Mouse (Mus musculus): ENCODE measurements around the gene Psmd3.
"Not testable (repeated sequence)": the region's sequence is repeated elsewhere in the genome, so short reads cannot be mapped to it uniquely, and the experiment has no call there.

Gene Psmd3

DNA sequence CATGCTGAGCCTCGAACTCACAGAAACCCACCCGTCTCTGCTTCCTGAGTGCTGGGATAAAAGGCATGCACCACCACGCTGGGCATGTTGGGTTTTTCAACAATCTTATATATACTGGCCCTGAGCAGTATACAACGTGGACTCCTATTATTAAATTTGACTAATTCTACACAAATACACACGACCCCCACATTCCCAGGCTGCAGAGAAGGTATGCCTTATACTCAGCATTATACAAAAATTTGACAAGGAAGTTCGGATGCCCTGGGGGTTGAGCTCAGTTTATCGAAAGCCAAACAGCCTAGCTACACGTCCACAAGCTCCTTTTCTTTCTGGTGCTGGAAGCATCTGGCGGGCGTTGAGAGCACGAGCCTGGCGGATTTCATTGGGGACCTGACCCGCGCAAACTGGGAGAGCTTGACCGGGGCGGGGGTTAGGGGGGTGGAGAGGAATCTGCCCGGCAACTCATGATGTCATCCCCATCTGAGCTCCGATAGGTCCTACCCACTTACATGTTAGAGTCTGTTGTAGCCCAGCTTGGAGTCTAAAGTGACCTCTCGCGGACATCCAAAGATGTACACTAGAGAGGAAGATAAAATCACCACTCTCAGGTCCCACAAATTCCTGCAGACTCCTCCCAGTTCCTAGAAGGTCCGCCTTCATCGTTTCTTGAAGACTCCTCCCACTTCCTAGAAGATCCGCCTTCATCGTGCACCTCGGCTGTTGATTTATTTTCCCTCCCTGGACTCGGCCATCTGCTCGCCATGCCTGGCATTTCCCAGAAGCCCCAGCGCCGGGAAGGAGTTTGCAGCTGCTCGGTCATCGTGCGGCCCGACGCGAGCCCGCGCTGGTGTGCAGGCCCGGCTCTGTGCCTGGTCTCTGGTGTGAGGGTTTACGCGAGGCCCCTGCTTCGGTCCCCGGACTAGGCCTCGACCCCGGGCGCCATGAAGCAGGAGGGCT, at the start of gene Psmd3:
TSS of gene Psmd3 (plus strand) at position 769 of the 960 bp plus-strand sequence.
- peak; percentile 99 for DNase-seq (ENCODE audit: low spot score)

DNA sequence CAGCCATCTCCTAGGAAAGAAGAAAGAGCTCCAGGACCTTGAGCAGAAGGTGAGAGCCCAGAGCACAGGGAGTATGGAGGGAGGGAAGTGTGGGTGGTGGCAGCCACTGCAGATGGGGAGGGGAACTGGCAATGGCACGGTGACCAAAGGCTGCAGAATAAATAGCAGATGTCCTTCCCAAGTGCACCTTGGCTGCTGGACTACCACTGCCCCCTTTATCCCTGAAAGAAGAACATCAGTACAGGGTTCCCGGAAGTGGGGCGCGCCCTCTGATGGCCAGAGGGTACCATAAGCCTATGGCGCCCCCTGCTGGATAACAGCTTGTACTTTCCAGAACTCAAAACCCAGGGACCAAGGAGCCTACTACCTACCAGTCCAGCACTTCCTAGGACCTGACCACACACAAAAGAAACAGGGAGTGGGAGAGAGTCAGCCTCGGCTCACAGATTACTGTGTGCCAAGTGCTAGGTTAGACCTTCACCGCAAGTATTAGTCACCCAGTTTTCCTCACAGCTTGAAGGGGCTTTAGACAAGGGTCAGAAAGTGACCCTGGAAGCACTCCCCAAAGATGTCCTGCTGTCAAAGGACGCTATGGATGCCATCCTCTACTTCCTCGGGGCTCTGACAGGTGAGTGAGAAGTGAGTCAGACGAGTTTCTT, 46.9 kb upstream of the Psmd3 start:
- not testable (repeated sequence) for DNase-seq (ENCODE audit: low spot score)

DNA sequence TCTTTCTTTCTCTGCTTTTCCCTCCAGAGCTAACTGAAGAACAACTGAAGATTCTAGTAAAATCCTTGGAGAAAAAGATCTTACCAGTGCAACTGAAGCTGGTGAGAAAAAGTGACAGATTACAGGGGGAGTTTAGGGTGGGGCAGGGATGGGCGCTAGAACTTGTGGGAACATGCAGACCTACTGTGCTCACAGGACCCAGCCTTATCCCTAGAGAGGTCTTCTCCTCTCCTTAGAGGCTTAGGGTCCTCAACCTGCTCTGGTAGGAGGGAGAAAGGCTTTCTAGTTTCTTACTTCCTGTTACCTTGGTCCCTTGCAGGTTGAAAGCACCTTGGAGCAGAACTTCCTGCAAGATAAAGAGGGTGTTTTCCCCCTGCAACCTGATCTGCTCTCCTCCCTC, 44.9 kb upstream of the Psmd3 start:
- no peak for DNase-seq (ENCODE audit: low spot score)

DNA sequence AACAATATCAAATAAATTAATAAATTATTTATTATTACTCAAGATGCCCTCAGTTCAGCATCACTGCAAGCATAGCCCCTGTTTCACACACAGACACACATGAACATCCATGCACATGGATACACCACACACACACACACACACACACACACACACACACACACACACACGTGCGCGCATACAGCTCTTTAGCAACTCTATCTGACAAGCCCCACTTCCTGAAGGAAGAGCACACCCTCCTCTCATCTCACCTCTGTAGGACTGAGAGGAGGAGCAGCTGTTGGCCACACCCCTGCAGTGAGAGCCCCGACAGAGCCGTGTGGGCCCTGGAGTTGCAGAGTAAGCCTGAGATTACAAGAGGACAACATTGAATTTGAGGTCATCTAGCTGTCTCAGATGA, 42.3 kb upstream of the Psmd3 start:
- DNase-seq (ENCODE audit: low spot score), result no peak

DNA sequence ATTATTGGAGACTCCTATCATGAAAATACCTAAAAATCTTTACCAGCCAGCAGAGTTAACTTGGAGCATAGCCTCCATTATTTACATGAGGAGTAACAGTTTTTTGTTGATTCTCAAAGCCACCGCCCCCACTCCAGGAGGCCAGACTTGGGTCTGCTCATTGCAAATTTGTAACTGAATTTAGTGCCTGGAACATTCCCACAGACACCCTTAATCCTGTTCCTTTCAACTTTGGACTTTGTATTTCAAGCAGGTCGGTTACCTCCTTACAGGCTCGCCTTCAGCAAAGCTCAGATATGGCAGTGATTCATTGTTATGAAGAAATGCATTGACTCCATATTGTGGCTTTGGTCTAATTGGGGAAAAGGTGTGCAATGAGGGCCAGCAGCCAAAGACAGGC, 37.6 kb upstream of the Psmd3 start:
- no peak for DNase-seq (ENCODE audit: low spot score)

DNA sequence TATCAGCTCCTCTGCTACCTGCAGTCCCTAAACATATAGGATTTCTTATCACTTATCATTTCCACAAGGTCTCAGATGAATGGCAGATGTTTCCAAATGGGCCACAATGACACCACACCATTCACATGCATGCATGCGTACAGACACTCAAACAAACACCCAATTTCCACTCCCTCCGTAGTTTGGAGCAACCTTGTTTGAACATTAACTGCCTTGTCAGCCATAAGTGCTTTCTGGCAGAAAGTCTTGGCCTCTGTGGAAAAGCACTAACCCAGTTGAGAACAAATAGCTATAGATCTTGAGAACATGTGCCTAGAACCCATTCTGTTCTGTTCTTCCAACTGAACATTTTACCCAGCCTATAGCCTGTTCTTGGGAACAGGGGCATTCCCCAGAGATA, 36.4 kb upstream of the Psmd3 start:
- DNase-seq (ENCODE audit: low spot score), result no peak

DNA sequence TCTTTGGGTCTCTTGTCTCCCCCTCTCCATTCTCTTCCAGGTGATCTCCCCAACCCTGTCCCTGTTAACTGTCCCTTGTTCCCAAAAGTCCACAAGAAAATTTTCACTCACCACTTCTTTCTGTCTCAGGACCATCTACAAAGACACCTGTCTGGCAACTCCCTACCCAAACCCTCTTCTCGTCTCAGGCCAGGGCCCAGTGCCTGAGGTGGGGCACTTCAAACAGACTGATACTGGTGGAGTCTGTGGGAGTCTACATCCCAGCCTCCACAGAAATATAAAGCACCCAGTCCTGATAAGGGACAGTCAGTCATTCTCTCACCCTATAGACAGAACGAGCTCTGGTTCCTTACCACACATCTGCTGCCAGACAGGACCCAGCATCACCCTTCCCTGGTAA, 35.9 kb upstream of the Psmd3 start, which contains the start of gene Gsdma2:
TSS of gene Gsdma2 (plus strand) at position 301 of the 400 bp plus-strand sequence.
- no peak for DNase-seq (ENCODE audit: low spot score)

DNA sequence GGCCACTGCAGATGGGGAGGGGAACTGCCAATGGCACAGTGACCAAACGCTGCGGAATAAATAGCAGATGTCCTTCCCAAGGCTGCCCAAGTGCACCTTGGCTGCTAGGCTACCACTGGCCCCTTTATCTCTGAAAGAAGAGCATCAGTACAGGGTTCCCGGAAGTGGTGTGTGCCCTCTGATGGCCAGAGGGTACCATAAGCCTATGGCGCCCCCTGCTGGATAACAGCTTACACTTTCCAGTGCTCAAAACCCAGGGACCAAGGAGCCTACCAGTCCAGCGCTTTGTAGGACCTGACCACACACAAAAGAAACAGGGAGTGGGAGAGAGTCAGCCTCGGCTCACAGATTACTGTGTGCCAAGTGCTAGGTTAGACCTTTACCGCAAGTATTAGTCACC, 27.3 kb upstream of the Psmd3 start:
- DNase-seq (ENCODE audit: low spot score), result peak; percentile 15

DNA sequence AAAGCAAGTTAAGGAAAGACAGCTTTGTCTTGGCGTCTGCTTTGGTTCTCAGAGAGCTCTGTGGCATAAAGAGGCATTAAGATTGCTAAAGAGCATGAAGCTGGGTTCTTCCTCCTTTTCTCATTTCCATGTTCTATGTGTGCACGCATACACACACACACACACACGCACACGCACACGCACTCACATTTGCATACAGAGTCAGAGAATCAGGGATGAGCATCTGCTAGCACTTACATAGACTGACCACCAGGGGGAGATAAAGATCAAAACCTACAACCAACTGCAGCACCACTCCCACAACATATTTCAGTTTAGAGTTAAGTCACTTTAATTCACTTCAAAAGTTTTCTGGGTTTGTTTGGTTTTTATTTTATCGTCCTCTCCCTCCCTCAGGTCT, 21.8 kb upstream of the Psmd3 start:
- DNase-seq (ENCODE audit: low spot score), result peak; percentile 16

DNA sequence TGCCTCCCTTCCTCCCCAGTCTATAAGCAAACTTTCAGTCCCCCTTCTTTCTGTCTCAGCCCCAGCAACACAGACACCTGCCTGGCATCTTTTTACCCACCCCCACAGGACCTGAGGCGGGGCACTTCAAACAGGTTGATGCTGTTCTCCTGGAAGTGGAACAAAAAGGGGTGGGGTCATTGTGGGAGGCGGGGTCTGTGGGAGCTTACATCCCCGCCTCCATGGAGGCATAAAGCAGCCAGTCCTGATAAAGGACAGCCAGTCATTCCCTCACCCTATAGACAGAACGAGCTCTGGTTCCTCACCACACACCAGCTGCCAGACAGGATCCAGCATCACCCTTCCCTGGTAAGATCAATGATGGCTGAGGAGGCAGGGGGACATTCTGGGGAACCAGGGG, 18.3 kb upstream of the Psmd3 start, which contains the start of gene Gsdma:
TSS of gene Gsdma (plus strand) at position 261 of the 400 bp plus-strand sequence.
- DNase-seq (ENCODE audit: low spot score), result no peak

DNA sequence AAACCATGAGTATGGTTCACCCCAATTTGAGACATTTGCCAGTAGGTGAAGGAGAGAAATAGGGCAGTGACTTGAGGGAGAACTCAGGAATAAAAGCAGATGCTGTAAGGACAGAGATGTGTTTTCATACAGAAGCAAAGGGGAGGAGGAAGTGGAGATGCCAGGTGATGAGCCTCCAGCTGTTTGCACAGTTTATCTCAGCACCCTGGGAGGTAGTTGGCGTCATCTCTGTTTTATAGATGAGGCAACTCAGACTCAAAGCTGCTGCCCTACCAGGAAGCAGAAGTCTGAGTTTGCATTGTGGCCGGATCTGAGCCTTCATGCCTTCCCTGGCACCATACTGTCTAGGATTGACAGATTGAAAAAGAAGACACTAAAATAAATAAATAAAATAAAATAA, 13.4 kb upstream of the Psmd3 start:
- no peak for DNase-seq (ENCODE audit: low spot score)

DNA sequence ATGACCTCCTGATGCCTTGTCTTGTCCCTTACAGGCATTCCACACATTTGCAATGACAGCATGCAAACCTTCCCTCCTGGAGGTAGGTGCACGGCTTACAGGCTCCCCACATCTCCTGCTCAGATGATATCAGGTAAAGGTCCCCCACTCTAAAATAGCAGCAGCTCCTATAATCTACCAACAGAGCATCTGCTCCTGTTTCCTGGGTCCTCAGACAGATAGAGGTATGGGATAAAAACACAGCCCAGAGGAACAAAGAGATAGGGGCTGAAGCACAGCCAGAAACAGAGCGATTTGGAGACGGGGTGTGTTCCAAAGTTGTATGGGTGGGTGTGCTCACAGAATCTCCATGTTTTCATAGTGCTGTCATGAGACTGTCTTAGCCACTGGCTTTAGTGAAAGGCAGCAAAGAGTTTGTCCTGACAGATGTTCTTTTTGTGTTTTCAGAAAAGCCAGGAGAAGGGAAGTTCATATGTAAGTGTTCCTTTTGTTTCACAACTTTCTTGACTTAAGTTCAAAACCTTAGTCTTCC, 11.0 kb upstream of the Psmd3 start:
- DNase-seq (ENCODE audit: low spot score), result no peak

DNA sequence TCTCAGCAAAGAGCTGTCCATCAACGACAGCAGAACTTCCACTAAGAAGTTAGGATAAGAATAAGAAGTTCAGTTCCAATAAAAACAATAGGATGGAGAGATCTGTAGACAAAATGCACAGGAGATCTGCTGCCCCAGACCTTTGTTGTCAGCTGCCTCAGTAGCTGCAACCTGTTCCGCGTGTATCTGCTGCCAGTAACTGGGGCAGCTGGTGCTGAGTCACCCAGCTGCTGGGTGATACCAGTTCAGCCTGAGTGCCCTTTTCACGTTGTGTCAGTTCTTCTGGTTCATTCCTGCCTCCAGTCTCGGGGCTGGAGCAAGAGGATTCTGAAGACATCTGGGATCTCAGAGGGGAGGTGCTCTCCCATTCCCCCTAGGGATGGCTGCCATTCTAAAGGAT, 10.5 kb upstream of the Psmd3 start:
- no peak for DNase-seq (ENCODE audit: low spot score)

DNA sequence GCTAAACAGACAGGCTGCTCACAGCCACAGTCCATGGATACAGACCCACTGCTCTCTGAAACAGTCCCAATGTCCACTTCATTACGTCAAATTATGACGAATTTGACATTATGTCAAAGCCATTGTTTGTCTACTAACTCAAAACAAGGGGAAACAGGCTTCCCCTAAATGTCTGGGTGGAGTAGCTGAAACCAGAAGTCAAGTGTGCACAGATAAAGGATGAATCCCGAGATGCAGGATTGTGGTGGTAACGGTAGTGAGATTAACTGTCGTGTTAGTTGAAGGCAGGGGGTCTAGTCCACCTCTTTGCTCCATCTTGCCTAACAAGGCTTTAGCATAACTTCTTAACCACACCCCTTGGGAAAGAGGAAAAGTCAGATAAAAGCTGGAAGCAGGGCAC, 9.9 kb upstream of the Psmd3 start:
- no peak for DNase-seq (ENCODE audit: low spot score)

DNA sequence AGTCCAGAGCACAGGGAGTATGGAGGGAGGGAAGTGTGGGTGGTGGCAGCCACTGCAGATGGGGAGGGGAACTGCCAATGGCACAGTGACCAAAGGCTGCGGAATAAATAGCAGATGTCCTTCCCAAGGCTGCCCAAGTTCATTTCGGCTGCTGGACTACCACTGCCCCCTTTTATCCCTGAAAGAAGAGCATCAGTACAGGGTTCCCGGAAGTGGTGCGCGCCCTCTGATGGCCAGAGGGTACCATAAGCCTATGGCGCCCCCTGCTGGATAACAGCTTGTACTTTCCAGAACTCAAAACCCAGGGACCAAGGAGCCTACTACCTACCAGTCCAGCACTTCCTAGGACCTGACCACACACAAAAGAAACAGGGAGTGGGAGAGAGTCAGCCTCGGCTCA, 9.2 kb upstream of the Psmd3 start:
- not testable (repeated sequence) for DNase-seq (ENCODE audit: low spot score)

DNA sequence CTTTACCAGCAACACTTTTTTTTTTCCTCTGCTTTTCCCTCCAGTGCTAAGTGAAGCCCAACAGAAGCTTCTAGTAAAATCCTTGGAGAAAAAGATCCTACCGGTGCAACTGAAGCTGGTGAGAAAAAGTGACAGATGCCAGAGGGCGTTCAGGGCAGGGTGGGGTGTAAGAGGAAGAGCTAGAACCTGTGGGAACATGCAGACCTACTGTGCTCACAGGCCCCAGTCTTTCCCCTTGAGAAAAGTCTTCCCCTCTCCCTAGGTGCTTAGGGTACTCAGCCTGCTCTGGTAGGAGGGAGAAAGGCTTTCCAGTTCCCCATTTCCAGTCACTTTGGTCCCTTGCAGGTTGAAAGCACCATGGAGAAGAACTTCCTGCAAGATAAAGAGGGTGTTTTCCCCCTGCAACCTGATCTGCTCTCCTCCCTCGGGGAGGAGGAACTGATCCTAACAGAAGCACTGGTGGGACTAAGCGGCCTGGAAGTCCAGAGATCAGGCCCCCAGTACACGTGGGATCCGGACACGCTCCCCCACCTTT, 6.5 kb upstream of the Psmd3 start:
- no peak for DNase-seq (ENCODE audit: low spot score)

DNA sequence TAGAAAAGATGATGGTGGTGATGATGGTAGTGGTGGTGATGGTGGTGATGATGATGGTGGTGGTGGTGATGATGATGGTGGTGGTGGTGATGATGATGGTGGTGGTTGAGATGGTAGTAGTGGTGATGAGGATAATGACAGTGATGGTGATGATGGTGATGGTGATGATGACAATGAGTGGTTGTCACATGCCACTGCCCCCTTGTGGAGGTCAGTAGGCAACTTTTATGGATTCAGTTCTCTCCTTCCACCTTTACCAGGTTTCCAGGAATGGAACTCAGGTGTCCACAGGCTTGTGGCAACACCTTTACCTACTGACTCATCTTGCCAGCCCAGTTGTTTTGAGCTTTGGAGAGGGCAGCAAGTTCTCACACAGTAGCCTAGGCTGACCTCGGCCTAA, 2.3 kb upstream of the Psmd3 start:
- DNase-seq (ENCODE audit: low spot score), result no peak

DNA sequence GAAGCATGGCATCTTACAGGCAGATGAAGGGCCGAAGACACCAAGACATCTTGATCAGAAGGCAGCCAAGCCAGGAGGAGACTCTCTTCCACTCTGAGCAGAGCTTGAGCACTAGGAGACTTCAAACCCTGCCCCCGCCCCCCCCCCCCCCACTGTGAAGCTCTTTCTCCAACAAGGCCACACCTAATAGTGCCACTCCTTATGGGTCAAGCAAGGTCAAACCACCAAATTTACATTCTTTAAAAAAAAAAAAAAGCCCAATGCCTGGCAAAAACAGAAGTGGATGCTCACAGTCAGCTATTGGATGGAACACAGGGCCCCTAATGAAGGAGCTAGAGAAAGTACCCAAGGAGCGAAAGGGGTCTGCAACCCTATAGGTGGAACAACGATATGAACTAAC, 1.8 kb upstream of the Psmd3 start:
- not testable (repeated sequence) for DNase-seq (ENCODE audit: low spot score)

DNA sequence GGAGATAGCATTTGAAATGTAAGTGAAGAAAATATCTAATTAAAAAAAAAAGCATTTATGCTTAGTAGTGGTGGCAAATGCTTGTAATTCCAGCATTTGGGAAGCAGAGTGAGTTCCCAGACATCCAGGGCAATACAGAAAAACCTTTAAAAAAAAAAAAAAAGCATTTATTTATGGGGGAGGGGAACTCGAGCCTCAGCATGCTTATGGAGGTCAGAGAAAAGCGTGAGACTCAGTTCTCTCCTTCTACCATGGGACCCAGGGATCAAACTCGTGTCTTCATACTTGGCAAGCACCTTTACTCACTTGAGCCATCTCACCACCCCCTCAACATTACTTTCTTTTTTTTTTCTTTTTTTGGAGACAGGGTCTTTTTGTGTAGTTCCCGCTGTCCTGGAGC, 1.2 kb upstream of the Psmd3 start:
- no peak for DNase-seq (ENCODE audit: low spot score)

DNA sequence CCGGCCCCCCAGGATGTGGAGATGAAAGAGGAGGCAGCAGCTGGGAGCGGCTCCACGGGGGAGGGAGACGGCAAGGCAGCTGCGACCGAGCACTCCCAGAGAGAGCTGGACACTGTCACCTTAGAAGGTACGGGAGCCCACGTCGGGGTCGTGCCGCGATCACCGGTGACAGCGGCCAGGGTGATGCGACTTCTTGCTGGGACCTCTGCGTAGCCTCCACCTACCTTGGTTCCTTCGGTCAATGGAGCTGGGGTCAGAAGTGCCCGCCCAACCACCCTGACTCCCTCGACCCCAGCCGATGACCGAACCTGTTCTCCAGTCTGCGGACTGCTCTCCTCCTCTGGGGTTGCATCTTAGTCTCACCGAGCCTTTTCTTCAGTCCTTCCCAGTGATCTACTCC, 457 bp downstream of the Psmd3 start:
- no peak for DNase-seq (ENCODE audit: low spot score)

DNA sequence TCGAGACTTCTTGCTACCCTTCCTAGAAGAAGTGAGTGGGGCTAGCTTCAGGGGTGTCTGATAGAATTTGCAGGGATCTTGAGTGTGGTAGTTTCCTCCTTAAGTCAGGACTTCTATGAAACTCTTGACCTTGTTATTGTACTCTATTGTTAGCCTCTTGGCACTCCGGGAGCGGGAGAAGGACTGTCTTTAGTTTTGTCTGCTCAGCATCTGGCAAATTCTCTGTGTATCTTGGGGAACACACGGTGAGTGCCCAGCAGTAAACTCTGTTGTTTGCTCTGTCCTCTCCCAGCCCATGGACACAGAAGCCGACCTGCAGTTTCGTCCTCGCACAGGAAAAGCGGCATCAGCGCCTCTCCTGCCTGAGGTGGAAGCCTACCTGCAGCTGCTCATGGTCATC, 3.3 kb downstream of the Psmd3 start:
- DNase-seq (ENCODE audit: low spot score), result no peak

DNA sequence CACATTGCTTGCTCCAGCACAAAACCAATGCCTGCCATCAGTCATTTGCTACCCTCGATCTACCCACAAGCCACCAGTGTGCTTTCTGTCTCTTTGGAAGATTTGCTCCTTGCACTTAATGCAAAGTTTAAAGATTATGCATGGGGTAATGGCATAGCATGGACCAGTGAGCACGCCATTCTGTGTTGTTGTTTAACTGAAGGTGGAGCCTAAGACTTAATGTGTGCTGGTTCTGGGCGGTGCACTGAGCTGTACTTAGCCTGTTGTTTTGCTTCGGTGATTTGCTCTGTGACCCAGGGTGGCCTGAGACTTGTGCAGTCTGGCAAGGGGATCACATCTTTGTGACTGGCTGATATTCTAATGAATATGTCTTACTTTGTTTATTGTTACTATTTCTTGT, 4.6 kb downstream of the Psmd3 start:
- peak; percentile 41 for DNase-seq (ENCODE audit: low spot score)

DNA sequence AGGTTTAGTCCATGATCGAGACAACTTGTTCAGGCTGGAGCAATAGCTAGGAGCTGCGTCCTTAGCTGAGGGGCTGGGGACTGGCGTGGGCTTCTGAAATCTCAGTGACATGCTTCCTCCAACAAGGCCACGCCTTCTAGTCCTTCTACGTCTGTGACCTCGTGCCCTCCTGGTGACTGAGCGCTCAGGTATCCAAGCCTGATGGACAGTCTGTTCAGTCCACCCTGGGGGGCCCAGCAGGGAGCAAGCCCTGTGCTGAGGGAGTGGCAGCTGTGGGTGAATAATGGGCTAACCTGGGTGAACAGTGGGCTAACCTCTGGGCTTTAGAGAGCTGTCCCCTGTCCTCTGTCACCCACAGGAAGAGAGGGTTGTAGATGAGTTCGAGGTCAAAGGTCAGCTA, 5.7 kb downstream of the Psmd3 start:
- DNase-seq (ENCODE audit: low spot score), result peak; percentile 56
